Mouse (Mus musculus) liver, embryonic 15.5 days (tissue): ENCODE results near the gene Rnaseh1. TPM values are rescaled to one million over a fixed set of nuclear protein-coding genes. Genes with fewer than 3 reads are reported as not detected.

ENCODE experiments used
- ATAC-seq: fragments of 200-750 bp; cut with Nextera tagmentation; 2 replicates; pipeline ENCODE4 v1.8.0; 2017; ENCODE audit warnings: moderate number of reproducible peaks, mild to moderate bottlenecking, moderate library complexity; ENCODE audit not compliant: insufficient read depth
- H3K27ac ChIP-seq: fragments of 300-500 bp; sonication (generic); replicated peaks from 2 replicates; pipeline ENCODE4 v1.5.1; 2015; ENCODE audit warnings: mild to moderate bottlenecking, inconsistent platforms
- H3K27me3 ChIP-seq: fragments of 300-500 bp; sonication (generic); 2 replicates; pipeline ENCODE4 v1.6.1; 2015; ENCODE audit warnings: mild to moderate bottlenecking, inconsistent platforms
- H3K36me3 ChIP-seq: fragments of 300-500 bp; sonication (generic); replicated peaks from 2 replicates; pipeline ENCODE4 v1.6.1; 2015; ENCODE audit warnings: moderate library complexity, mild to moderate bottlenecking, inconsistent platforms
- H3K4me1 ChIP-seq: fragments of 300-500 bp; sonication (generic); replicated peaks from 2 replicates; pipeline ENCODE4 v1.6.1; 2015; ENCODE audit warnings: inconsistent platforms
- H3K4me2 ChIP-seq: fragments of 300-500 bp; sonication (generic); 2 replicates; pipeline ENCODE4 v1.6.1; 2015; ENCODE audit warnings: moderate library complexity, mild to moderate bottlenecking, inconsistent platforms
- H3K4me3 ChIP-seq: fragments of 300-500 bp; sonication (generic); replicated peaks from 2 replicates; pipeline ENCODE4 v1.5.1; 2015; ENCODE audit warnings: mild to moderate bottlenecking, inconsistent platforms
- H3K9ac ChIP-seq: fragments of 300-500 bp; sonication (generic); 2 replicates; pipeline ENCODE4 v1.6.1; 2015; ENCODE audit warnings: moderate library complexity, mild to moderate bottlenecking, inconsistent platforms
- H3K9me3 ChIP-seq: fragments of 300-500 bp; sonication (generic); replicated peaks from 2 replicates; pipeline ENCODE4 v1.6.1; 2016; ENCODE audit warnings: inconsistent platforms
- WGBS: fragments of 180-500 bp; shearing (Covaris S2); methylation state at CpG from one replicate; pipeline ENCODE4 v1.1.7; 2015; ENCODE audit warnings: mixed read lengths; ENCODE audit not compliant: insufficient replicate concordance; 5-methylcytosine and 5-hydroxymethylcytosine counted together
- polyA plus RNA-seq: library from polyadenylated mRNA; unstranded; fragments of >200 nt; fragmentation: Nextera tagmentation; extraction: Ambion mirVana; gene quantifications from 2 replicates; pipeline ENCODE4 v1.2.1, GENCODE M21; 2015

Gene Rnaseh1
- polyA plus RNA-seq, 1 experiment from 2014 or later = 10.8 TPM

GRCm38 (mm10) chr12:28694231-28694630 is 44.8 kb downstream of the Rnaseh1 start:
- H3K27me3 ChIP-seq = no peaks in the 10 kb centered on the region
- H3K36me3 ChIP-seq = peaks cover 42% of the 10 kb centered on the region
- no peaks in the 10 kb centered on the region; the same call in none of the 2 replicates for H3K4me1 ChIP-seq
- H3K9me3 ChIP-seq = no peaks in the 10 kb centered on the region
- WGBS = 83% methylated on average over 2 of the region's 2 CpGs
- ATAC-seq = no peak
- H3K4me3 ChIP-seq = no peak overlapping the region
- no peak overlapping the region for H3K9ac ChIP-seq
- H3K27ac ChIP-seq = no peak overlapping the region
- no peak overlapping the region for H3K4me2 ChIP-seq

- Histone ChIP-seq H3K4me3 (no peak overlapping the region), H3K36me3 (peaks cover 37% of the 10 kb centered on the region), H3K27me3 (no peaks in the 10 kb centered on the region), H3K9ac (no peak overlapping the region), H3K4me2 (no peak overlapping the region), H3K9me3 (no peaks in the 10 kb centered on the region), H3K27ac (no peak overlapping the region), H3K4me1 (no peaks in the 10 kb centered on the region; the same call in none of the 2 replicates)
- WGBS = 80% methylated on average over 7 of the region's 7 CpGs
- ATAC-seq = no peak
Measured at GRCm38 (mm10) chr12:28694776-28695175, 45.4 kb downstream of the Rnaseh1 start.

- no peaks in the 10 kb centered on the region for H3K27me3 ChIP-seq
- H3K4me1 ChIP-seq = no peaks in the 10 kb centered on the region; the same call in none of the 2 replicates
- H3K4me2 ChIP-seq = no peak overlapping the region
- H3K9ac ChIP-seq = no peak overlapping the region
- H3K9me3 ChIP-seq = no peaks in the 10 kb centered on the region
- peaks cover 19% of the 10 kb centered on the region for H3K36me3 ChIP-seq
- H3K4me3 ChIP-seq = no peak overlapping the region
- WGBS = 69% methylated on average over 14 of the region's 14 CpGs
- no peak overlapping the region for H3K27ac ChIP-seq
- ATAC-seq = peak; percentile 42
Measured at GRCm38 (mm10) chr12:28697821-28698595, 48.6 kb downstream of the Rnaseh1 start.

GRCm38 (mm10) chr12:28699086-28699485 is 49.7 kb downstream of the Rnaseh1 start:
- Histone ChIP-seq H3K36me3 (peaks cover 21% of the 10 kb centered on the region), H3K9me3 (no peaks in the 10 kb centered on the region), H3K9ac (no peak overlapping the region), H3K4me1 (no peaks in the 10 kb centered on the region; the same call in none of the 2 replicates), H3K27me3 (no peaks in the 10 kb centered on the region), H3K4me2 (no peak overlapping the region), H3K4me3 (no peak overlapping the region), H3K27ac (peak overlapping the region; percentile 0; the same call in 1 of the 2 replicates)
- peak; percentile 29; the same call in 1 of the 2 replicates for ATAC-seq
- WGBS = 70% methylated on average over 5 of the region's 5 CpGs

- Histone ChIP-seq H3K4me1 (no peaks in the 10 kb centered on the region; the same call in none of the 2 replicates), H3K9ac (no peak overlapping the region), H3K27me3 (no peaks in the 10 kb centered on the region), H3K36me3 (peaks cover 15% of the 10 kb centered on the region), H3K4me2 (no peak overlapping the region), H3K4me3 (no peak overlapping the region), H3K9me3 (no peaks in the 10 kb centered on the region), H3K27ac (0 out of 2 replicates have a peak overlapping the region, but pooled peaks have one; percentile 0)
- WGBS = 20% methylated on average over 6 of the region's 6 CpGs
- no peak for ATAC-seq
Measured at GRCm38 (mm10) chr12:28699656-28700055, 50.3 kb downstream of the Rnaseh1 start.

- no peak for ATAC-seq
- H3K4me1 ChIP-seq = no peaks in the 10 kb centered on the region; the same call in none of the 2 replicates
- H3K4me2 ChIP-seq = no peak overlapping the region
- no peak overlapping the region for H3K4me3 ChIP-seq
- peaks cover 12% of the 10 kb centered on the region for H3K36me3 ChIP-seq
- H3K27ac ChIP-seq = no peak overlapping the region
- no peaks in the 10 kb centered on the region for H3K27me3 ChIP-seq
- no peak overlapping the region for H3K9ac ChIP-seq
- WGBS = 50% methylated on average over 3 of the region's 3 CpGs
- no peaks in the 10 kb centered on the region for H3K9me3 ChIP-seq
Measured at GRCm38 (mm10) chr12:28700101-28700511, 50.7 kb downstream of the Rnaseh1 start.

GRCm38 (mm10) chr12:28700561-28701025 is 51.2 kb downstream of the Rnaseh1 start:
- no peak overlapping the region for H3K9ac ChIP-seq
- no peaks in the 10 kb centered on the region for H3K9me3 ChIP-seq
- no peaks in the 10 kb centered on the region for H3K27me3 ChIP-seq
- 74% methylated on average over 19 of the region's 19 CpGs for WGBS
- no peak overlapping the region for H3K27ac ChIP-seq
- no peak overlapping the region for H3K4me2 ChIP-seq
- no peak overlapping the region for H3K4me3 ChIP-seq
- ATAC-seq = no peak
- no peaks in the 10 kb centered on the region; the same call in none of the 2 replicates for H3K4me1 ChIP-seq
- peaks cover 12% of the 10 kb centered on the region for H3K36me3 ChIP-seq

- no peak overlapping the region for H3K27ac ChIP-seq
- no peak overlapping the region for H3K4me3 ChIP-seq
- H3K36me3 ChIP-seq = peaks cover 7% of the 10 kb centered on the region; the same call in 1 of the 2 replicates
- H3K4me2 ChIP-seq = no peak overlapping the region
- WGBS = 78% methylated on average over 11 of the region's 11 CpGs
- ATAC-seq = no peak
- H3K27me3 ChIP-seq = no peaks in the 10 kb centered on the region
- no peaks in the 10 kb centered on the region for H3K9me3 ChIP-seq
- H3K9ac ChIP-seq = no peak overlapping the region
- H3K4me1 ChIP-seq = no peaks in the 10 kb centered on the region; the same call in none of the 2 replicates
Measured at GRCm38 (mm10) chr12:28701302-28701701, 51.9 kb downstream of the Rnaseh1 start.

GRCm38 (mm10) chr12:28704381-28704780 is 55.0 kb downstream of the Rnaseh1 start:
- 65% methylated on average over 12 of the region's 12 CpGs for WGBS

GRCm38 (mm10) chr12:28705204-28705603 is 55.8 kb downstream of the Rnaseh1 start:
- H3K36me3 ChIP-seq = peaks cover 19% of the 10 kb centered on the region
- no peaks in the 10 kb centered on the region for H3K9me3 ChIP-seq
- H3K4me1 ChIP-seq = no peaks in the 10 kb centered on the region
- H3K4me2 ChIP-seq = no peak overlapping the region
- no peak overlapping the region for H3K9ac ChIP-seq
- no peak overlapping the region for H3K27ac ChIP-seq
- 78% methylated on average over 6 of the region's 6 CpGs for WGBS
- no peaks in the 10 kb centered on the region for H3K27me3 ChIP-seq
- no peak for ATAC-seq
- H3K4me3 ChIP-seq = no peak overlapping the region

More at GRCm38 (mm10) chr12:28704381-28704780, 55.0 kb downstream of the Rnaseh1 start:
- H3K4me1 ChIP-seq = no peaks in the 10 kb centered on the region
- ATAC-seq = no peak
- H3K27me3 ChIP-seq = no peaks in the 10 kb centered on the region
- peaks cover 12% of the 10 kb centered on the region for H3K36me3 ChIP-seq
- no peak overlapping the region for H3K4me2 ChIP-seq
- H3K9me3 ChIP-seq = no peaks in the 10 kb centered on the region
- H3K9ac ChIP-seq = no peak overlapping the region
- H3K4me3 ChIP-seq = no peak overlapping the region
- H3K27ac ChIP-seq = no peak overlapping the region

- no peak for ATAC-seq
- Histone ChIP-seq H3K27ac (no peak overlapping the region), H3K4me3 (no peak overlapping the region), H3K36me3 (peaks cover 42% of the 10 kb centered on the region), H3K27me3 (no peaks in the 10 kb centered on the region), H3K4me1 (no peaks in the 10 kb centered on the region), H3K4me2 (no peak overlapping the region), H3K9me3 (no peaks in the 10 kb centered on the region), H3K9ac (no peak overlapping the region)
- 74% methylated on average over 4 of the region's 4 CpGs for WGBS
Measured at GRCm38 (mm10) chr12:28708154-28708553, 58.8 kb downstream of the Rnaseh1 start.
